Mouse (Mus musculus): ENCODE measurements around the gene Diaph2. TPM values are rescaled to one million over a fixed set of nuclear protein-coding genes. Genes with fewer than 3 reads are reported as not detected.

The Diaph2 gene
- polyA plus RNA-seq, 1 experiment, result 3.6 TPM

GRCm38 (mm10) chrX:129831903-129832302 lies 82.4 kb downstream of the Diaph2 start:
- H3K36me3 ChIP-seq (ENCODE audit: control insufficient read depth, insufficient read depth, low read length), result no peaks in the 10 kb centered on the region
- no peak for TF ChIP-seq CTCF (IDR thresholded peaks at IDR 0.05; ENCODE audit: control insufficient read depth, insufficient read depth, insufficient replicate concordance, low read depth, low read length)
- no peaks in the 10 kb centered on the region for H3K4me1 ChIP-seq (ENCODE audit: control insufficient read depth, insufficient read depth, low read length)
- H3K27me3 ChIP-seq (ENCODE audit: control insufficient read depth, insufficient read depth, low read length), result no peaks in the 10 kb centered on the region
- no peak overlapping the region for H3K4me3 ChIP-seq (ENCODE audit: control insufficient read depth, low read depth, low read length)
- H3K27ac ChIP-seq (ENCODE audit: control insufficient read depth, insufficient read depth, low read depth, low read length), result no peak overlapping the region

DNA sequence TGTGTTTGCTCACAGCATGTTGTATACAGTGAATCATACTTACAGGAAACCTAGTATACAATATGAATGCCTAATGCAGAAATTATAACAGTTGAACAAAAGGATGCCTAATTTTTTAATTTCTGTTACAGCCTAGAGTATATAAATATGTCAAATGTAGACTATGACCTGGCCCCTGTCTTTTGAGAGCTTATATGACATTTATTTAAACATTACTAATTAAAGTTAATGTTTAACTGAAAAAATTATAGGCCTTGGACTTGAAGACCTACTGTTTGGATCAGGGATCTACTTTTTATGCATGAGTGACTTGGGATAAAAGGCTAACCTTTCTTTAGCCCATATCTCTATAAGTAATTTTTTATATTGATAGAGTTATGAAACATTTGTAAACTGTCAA lies 84.3 kb downstream of the Diaph2 start:
- no peak overlapping the region for H3K27ac ChIP-seq (ENCODE audit: control insufficient read depth, insufficient read depth, low read depth, low read length)
- no peaks in the 10 kb centered on the region for H3K27me3 ChIP-seq (ENCODE audit: control insufficient read depth, insufficient read depth, low read length)
- no peak overlapping the region for H3K4me3 ChIP-seq (ENCODE audit: control insufficient read depth, low read depth, low read length)
- no peaks in the 10 kb centered on the region for H3K36me3 ChIP-seq (ENCODE audit: control insufficient read depth, insufficient read depth, low read length)
- no peaks in the 10 kb centered on the region for H3K4me1 ChIP-seq (ENCODE audit: control insufficient read depth, insufficient read depth, low read length)
- TF ChIP-seq POLR2A (IDR thresholded peaks at IDR 0.05; ENCODE audit: control insufficient read depth, low read depth, low read length) (no peak), CTCF (IDR thresholded peaks at IDR 0.05; ENCODE audit: control insufficient read depth, insufficient read depth, insufficient replicate concordance, low read depth, low read length) (no peak)

DNA sequence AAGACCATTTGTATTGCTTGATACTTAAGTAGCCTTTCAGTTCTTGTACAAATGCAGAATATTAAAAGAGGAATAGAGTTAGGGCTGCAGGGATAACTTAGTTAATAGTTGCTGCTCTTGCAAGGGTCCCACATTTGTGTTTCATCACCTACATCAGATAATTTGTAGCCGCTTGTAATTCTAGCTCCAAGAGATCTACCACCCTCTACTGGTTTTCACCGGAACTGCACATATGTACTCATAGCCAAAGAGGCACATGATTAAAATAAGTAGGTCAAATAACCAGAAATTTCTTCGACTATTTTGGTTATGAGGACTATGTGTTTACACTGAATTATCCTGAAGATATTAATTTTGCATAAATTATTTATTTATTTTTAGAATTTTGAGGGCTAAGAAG lies 134.9 kb downstream of the Diaph2 start:
- H3K27me3 ChIP-seq (ENCODE audit: control insufficient read depth, insufficient read depth, low read length), result no peaks in the 10 kb centered on the region
- no peak overlapping the region for H3K27ac ChIP-seq (ENCODE audit: control insufficient read depth, insufficient read depth, low read depth, low read length)
- H3K4me1 ChIP-seq (ENCODE audit: control insufficient read depth, insufficient read depth, low read length), result no peaks in the 10 kb centered on the region
- no peak overlapping the region for H3K4me3 ChIP-seq (ENCODE audit: control insufficient read depth, low read depth, low read length)
- no peak for TF ChIP-seq CTCF (IDR thresholded peaks at IDR 0.05; ENCODE audit: control insufficient read depth, insufficient read depth, insufficient replicate concordance, low read depth, low read length)
- no peak for TF ChIP-seq POLR2A (IDR thresholded peaks at IDR 0.05; ENCODE audit: control insufficient read depth, low read depth, low read length)
- H3K36me3 ChIP-seq (ENCODE audit: control insufficient read depth, insufficient read depth, low read length), result no peaks in the 10 kb centered on the region

- Histone ChIP-seq H3K4me3 (ENCODE audit: control insufficient read depth, low read depth, low read length) (no peak overlapping the region), H3K36me3 (ENCODE audit: control insufficient read depth, insufficient read depth, low read length) (no peaks in the 10 kb centered on the region), H3K27me3 (ENCODE audit: control insufficient read depth, insufficient read depth, low read length) (no peaks in the 10 kb centered on the region), H3K27ac (ENCODE audit: control insufficient read depth, insufficient read depth, low read depth, low read length) (no peak overlapping the region), H3K4me1 (ENCODE audit: control insufficient read depth, insufficient read depth, low read length) (no peaks in the 10 kb centered on the region)
- TF ChIP-seq CTCF (IDR thresholded peaks at IDR 0.05; ENCODE audit: control insufficient read depth, insufficient read depth, insufficient replicate concordance, low read depth, low read length) (no peak), POLR2A (IDR thresholded peaks at IDR 0.05; ENCODE audit: control insufficient read depth, low read depth, low read length) (no peak)
These were observed 176.3 kb downstream of the Diaph2 start for GRCm38 (mm10) chrX:129925806-129926205.

- no peak overlapping the region for H3K27ac ChIP-seq (ENCODE audit: control insufficient read depth, insufficient read depth, low read depth, low read length)
- TF ChIP-seq CTCF (IDR thresholded peaks at IDR 0.05; ENCODE audit: control insufficient read depth, insufficient read depth, insufficient replicate concordance, low read depth, low read length), result no peak
- TF ChIP-seq POLR2A (IDR thresholded peaks at IDR 0.05; ENCODE audit: control insufficient read depth, low read depth, low read length), result no peak
These were observed 225.3 kb downstream of the Diaph2 start for GRCm38 (mm10) chrX:129974816-129975215.

DNA sequence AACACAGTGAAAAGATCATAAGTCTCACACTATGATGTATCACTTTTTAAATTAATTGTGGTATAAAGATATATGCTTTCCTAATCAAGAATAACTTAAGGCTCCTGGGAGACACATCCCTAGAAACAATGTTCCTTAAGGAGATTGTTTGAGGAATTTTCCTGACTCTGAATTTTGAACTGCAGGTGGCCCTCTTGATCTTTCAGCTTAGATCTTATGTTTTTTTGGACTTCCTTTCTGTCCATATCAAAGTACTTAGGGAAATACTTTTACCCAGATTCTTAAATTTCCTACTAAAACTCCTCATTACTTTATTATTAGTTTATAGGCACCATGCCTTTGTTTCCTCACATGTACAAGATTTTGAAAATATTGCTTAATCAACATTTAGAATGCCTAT lies 258.7 kb downstream of the Diaph2 start:
- TF ChIP-seq CTCF (IDR thresholded peaks at IDR 0.05; ENCODE audit: control insufficient read depth, insufficient read depth, insufficient replicate concordance, low read depth, low read length) (no peak), POLR2A (IDR thresholded peaks at IDR 0.05; ENCODE audit: control insufficient read depth, low read depth, low read length) (no peak)
- H3K27me3 ChIP-seq (ENCODE audit: control insufficient read depth, insufficient read depth, low read length), result no peaks in the 10 kb centered on the region
- H3K4me3 ChIP-seq (ENCODE audit: control insufficient read depth, low read depth, low read length), result no peak overlapping the region
- H3K36me3 ChIP-seq (ENCODE audit: control insufficient read depth, insufficient read depth, low read length), result no peaks in the 10 kb centered on the region
- no peak overlapping the region for H3K27ac ChIP-seq (ENCODE audit: control insufficient read depth, insufficient read depth, low read depth, low read length)
- H3K4me1 ChIP-seq (ENCODE audit: control insufficient read depth, insufficient read depth, low read length), result no peaks in the 10 kb centered on the region

More at GRCm38 (mm10) chrX:129974816-129975215, 225.3 kb downstream of the Diaph2 start:
- Histone ChIP-seq H3K36me3 (ENCODE audit: control insufficient read depth, insufficient read depth, low read length) (no peaks in the 10 kb centered on the region), H3K4me3 (ENCODE audit: control insufficient read depth, low read depth, low read length) (no peak overlapping the region), H3K27me3 (ENCODE audit: control insufficient read depth, insufficient read depth, low read length) (no peaks in the 10 kb centered on the region), H3K4me1 (ENCODE audit: control insufficient read depth, insufficient read depth, low read length) (no peaks in the 10 kb centered on the region)

- no peaks in the 10 kb centered on the region for H3K4me1 ChIP-seq (ENCODE audit: control insufficient read depth, insufficient read depth, low read length)
These were observed 270.2 kb downstream of the Diaph2 start for GRCm38 (mm10) chrX:130019735-130020134.

GRCm38 (mm10) chrX:130044525-130044924 lies 295.0 kb downstream of the Diaph2 start:
- no peak overlapping the region for H3K27ac ChIP-seq (ENCODE audit: control insufficient read depth, insufficient read depth, low read depth, low read length)
- no peak for TF ChIP-seq CTCF (IDR thresholded peaks at IDR 0.05; ENCODE audit: control insufficient read depth, insufficient read depth, insufficient replicate concordance, low read depth, low read length)
- TF ChIP-seq POLR2A (IDR thresholded peaks at IDR 0.05; ENCODE audit: control insufficient read depth, low read depth, low read length), result no peak
- no peak overlapping the region for H3K4me3 ChIP-seq (ENCODE audit: control insufficient read depth, low read depth, low read length)
- H3K36me3 ChIP-seq (ENCODE audit: control insufficient read depth, insufficient read depth, low read length), result no peaks in the 10 kb centered on the region
- no peaks in the 10 kb centered on the region for H3K4me1 ChIP-seq (ENCODE audit: control insufficient read depth, insufficient read depth, low read length)
- no peaks in the 10 kb centered on the region for H3K27me3 ChIP-seq (ENCODE audit: control insufficient read depth, insufficient read depth, low read length)

More at GRCm38 (mm10) chrX:130019735-130020134, 270.2 kb downstream of the Diaph2 start:
- Histone ChIP-seq H3K4me3 (ENCODE audit: control insufficient read depth, low read depth, low read length) (no peak overlapping the region), H3K27ac (ENCODE audit: control insufficient read depth, insufficient read depth, low read depth, low read length) (no peak overlapping the region), H3K27me3 (ENCODE audit: control insufficient read depth, insufficient read depth, low read length) (no peaks in the 10 kb centered on the region), H3K36me3 (ENCODE audit: control insufficient read depth, insufficient read depth, low read length) (no peaks in the 10 kb centered on the region)
- no peak for TF ChIP-seq CTCF (IDR thresholded peaks at IDR 0.05; ENCODE audit: control insufficient read depth, insufficient read depth, insufficient replicate concordance, low read depth, low read length)
- no peak for TF ChIP-seq POLR2A (IDR thresholded peaks at IDR 0.05; ENCODE audit: control insufficient read depth, low read depth, low read length)

Measured in testis, adult 2 months (tissue).